Mouse (Mus musculus) frontal cortex, postnatal 36 days (tissue): Measurements from ENCODE around the gene Naa50.

Source experiments
- DNase-seq, 2 experiments: peaks; one replicate each; pipeline ENCODE4 v3.0.0; 2022; ENCODE audit warnings: low spot score in 2 of 2

Gene Naa50

GRCm38 (mm10) chr16:44140186-44140787, 657 bp downstream of the Naa50 start:
- peak; percentile 64 to 69 for DNase-seq

- peak in 1 of 2 experiments; percentile 60 for DNase-seq
Measured at GRCm38 (mm10) chr16:44141483-44141882, 1.9 kb downstream of the Naa50 start.

GRCm38 (mm10) chr16:44149002-44149767, 9.6 kb downstream of the Naa50 start:
- DNase-seq: no peak

- no peak for DNase-seq
Measured at GRCm38 (mm10) chr16:44154497-44155057, 14.9 kb downstream of the Naa50 start.

GRCm38 (mm10) chr16:44159325-44159724, 19.7 kb downstream of the Naa50 start:
- no peak for DNase-seq

- DNase-seq: no peak
Measured at GRCm38 (mm10) chr16:44163831-44164230, 24.2 kb downstream of the Naa50 start.

GRCm38 (mm10) chr16:44165182-44165581, 25.6 kb downstream of the Naa50 start:
- no peak for DNase-seq

GRCm38 (mm10) chr16:44168990-44169389, 29.4 kb downstream of the Naa50 start:
- no peak for DNase-seq

GRCm38 (mm10) chr16:44172297-44173154, 32.9 kb downstream of the Naa50 start:
- DNase-seq: peak; percentile 98 to 99

- DNase-seq: peak; percentile 38 to 44
Measured at GRCm38 (mm10) chr16:44173155-44173941, 33.7 kb downstream of the Naa50 start, which contains the start of gene Usf3. TSS of gene Usf3 (plus strand) at chr16:44173246.

GRCm38 (mm10) chr16:44173966-44174530, 34.4 kb downstream of the Naa50 start:
- no peak for DNase-seq

GRCm38 (mm10) chr16:44175001-44175400, 35.4 kb downstream of the Naa50 start:
- no peak for DNase-seq

GRCm38 (mm10) chr16:44176511-44176910, 36.9 kb downstream of the Naa50 start:
- no peak for DNase-seq

GRCm38 (mm10) chr16:44178555-44178954, 38.9 kb downstream of the Naa50 start:
- no peak for DNase-seq

- DNase-seq: no peak
Measured at GRCm38 (mm10) chr16:44182597-44182996, 43.0 kb downstream of the Naa50 start.

GRCm38 (mm10) chr16:44184769-44185168, 45.1 kb downstream of the Naa50 start:
- no peak for DNase-seq

GRCm38 (mm10) chr16:44187172-44187571, 47.5 kb downstream of the Naa50 start:
- no peak for DNase-seq

GRCm38 (mm10) chr16:44188766-44189165, 49.1 kb downstream of the Naa50 start:
- no peak for DNase-seq

- DNase-seq: no peak
Measured at GRCm38 (mm10) chr16:44190032-44190431, 50.4 kb downstream of the Naa50 start.

GRCm38 (mm10) chr16:44190968-44191367, 51.3 kb downstream of the Naa50 start:
- no peak for DNase-seq
